Mouse (Mus musculus): ENCODE measurements around the gene Golgb1.

The Golgb1 gene

GRCm38 (mm10) chr16:36944895-36945424 is 70.0 kb downstream of the Golgb1 start:
- DNase-seq = no peak

GRCm38 (mm10) chr16:36946459-36947159 is 71.7 kb downstream of the Golgb1 start:
- DNase-seq = no peak

GRCm38 (mm10) chr16:36947646-36948197 is 72.8 kb downstream of the Golgb1 start:
- no peak for DNase-seq

GRCm38 (mm10) chr16:36949614-36950336 is 74.8 kb downstream of the Golgb1 start:
- no peak for DNase-seq

- no peak for DNase-seq
These were observed 76.1 kb downstream of the Golgb1 start for GRCm38 (mm10) chr16:36951029-36951428.

GRCm38 (mm10) chr16:36955106-36955505 is 80.2 kb downstream of the Golgb1 start:
- DNase-seq = no peak

GRCm38 (mm10) chr16:36963415-36963814 is 88.5 kb downstream of the Golgb1 start:
- no peak for DNase-seq

- no peak for DNase-seq
These were observed 104.2 kb downstream of the Golgb1 start for GRCm38 (mm10) chr16:36979127-36979526.
